Mouse (Mus musculus) bone marrow macrophage, adult 2 months (primary cell): ENCODE data around the gene Rnf4. TPM values are rescaled to one million over a fixed set of nuclear protein-coding genes. Genes with fewer than 3 reads are reported as not detected.

Experiments
- H3K27ac ChIP-seq: 2 replicates; pipeline ENCODE4 v1.5.1; 2012; ENCODE audit warnings: low read depth, low read length; ENCODE audit not compliant: insufficient read depth
- H3K4me1 ChIP-seq: 2 replicates; pipeline ENCODE4 v1.6.1; 2012; ENCODE audit warnings: low read length; ENCODE audit not compliant: control insufficient read depth, insufficient read depth
- H3K4me3 ChIP-seq: 2 replicates; pipeline ENCODE4 v1.5.1; 2012; ENCODE audit warnings: mild to moderate bottlenecking, low read length, moderate library complexity; ENCODE audit not compliant: insufficient read depth
- CTCF ChIP-seq: IDR thresholded peaks from 2 replicates; pipeline ENCODE4 v1.5.1; 2012; ENCODE audit warnings: low read depth, mild to moderate bottlenecking, low read length, moderate library complexity
- POLR2A ChIP-seq: IDR thresholded peaks from 2 replicates; pipeline ENCODE4 v1.6.1; 2012; ENCODE audit warnings: mild to moderate bottlenecking, low read depth, low read length, borderline replicate concordance
- polyA plus RNA-seq: library from polyadenylated mRNA; stranded (reverse); fragments of >200 nt; gene quantifications from 2 replicates; pipeline ENCODE4 v1.2.4, GENCODE M21; 2012; ENCODE audit not compliant: missing spikeins, insufficient read depth, insufficient read length

Rnf4 gene
- polyA plus RNA-seq, result 60.3 and 66.4 TPM in 2 replicates

DNA sequence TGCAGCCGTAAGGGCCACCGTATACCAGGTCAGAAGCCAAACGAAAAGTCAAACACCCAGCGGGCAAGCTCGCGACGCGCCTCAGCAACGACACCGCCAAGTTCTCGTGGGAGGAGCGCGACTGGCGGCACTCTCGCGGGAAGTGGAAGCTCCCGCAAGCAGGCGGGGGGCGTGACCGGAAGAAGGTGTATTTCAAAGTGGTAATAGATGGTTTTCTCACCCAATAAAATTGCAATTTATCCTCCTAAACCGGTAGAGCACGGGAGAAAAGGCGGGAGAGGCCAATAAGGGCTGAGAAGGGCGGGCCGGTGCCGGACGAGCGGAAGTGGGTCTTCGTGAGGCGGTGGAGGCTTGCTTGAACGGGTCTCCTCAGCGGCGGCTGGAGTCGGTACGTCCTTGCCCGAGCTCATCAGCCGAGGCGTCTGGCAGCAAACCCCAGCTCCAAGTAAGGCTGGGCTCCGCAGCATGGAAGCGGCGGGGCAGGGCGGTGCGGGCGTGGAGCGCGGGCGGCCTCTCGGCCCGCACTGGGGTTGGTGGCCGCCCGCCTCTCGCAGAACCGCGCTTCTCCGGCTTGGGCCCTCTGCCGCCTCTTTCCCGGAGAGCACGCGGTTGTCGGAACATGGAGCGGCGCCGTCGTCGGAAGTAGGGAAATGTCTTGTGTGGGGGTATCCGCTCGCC lies at the start of gene Rnf4:
Gene Rnf4 (plus strand): TSS at position 193 of the 678 bp plus-strand sequence.
- TF ChIP-seq CTCF (no peak), POLR2A (peak; percentile 75; the same call in 1 of the 2 replicates)
- Histone ChIP-seq H3K4me1 (peaks cover 24% of the 10 kb centered on the region), H3K27ac (peak within 1 kb of the TSS; percentile 95), H3K4me3 (peak within 1 kb of the TSS; percentile 98)

DNA sequence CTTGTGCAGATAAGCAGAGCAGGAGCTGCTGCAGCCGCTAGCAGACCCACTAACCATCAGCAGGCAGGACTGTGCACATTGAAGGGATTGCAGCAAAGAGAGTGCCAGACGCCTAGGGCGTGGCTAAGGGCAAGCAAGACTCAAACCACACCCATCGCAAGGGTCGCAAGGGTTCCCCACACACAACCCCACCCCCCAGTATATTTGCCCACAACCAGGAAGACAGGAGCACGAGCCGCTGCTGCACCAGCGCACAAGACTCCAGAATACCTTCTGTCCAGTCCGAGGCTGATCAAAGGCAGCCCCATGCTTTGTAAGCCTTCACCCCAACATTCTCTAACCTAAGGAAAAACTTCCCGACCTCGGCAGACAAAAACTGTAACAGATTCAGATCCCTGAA lies 49.6 kb upstream of the Rnf4 start:
- Histone ChIP-seq H3K4me3 (0 out of 2 replicates have a peak overlapping the region, but pooled peaks have one; percentile 24), H3K27ac (no peak overlapping the region), H3K4me1 (peaks cover 9% of the 10 kb centered on the region)
- TF ChIP-seq CTCF, result no peak
- no peak for TF ChIP-seq POLR2A

DNA sequence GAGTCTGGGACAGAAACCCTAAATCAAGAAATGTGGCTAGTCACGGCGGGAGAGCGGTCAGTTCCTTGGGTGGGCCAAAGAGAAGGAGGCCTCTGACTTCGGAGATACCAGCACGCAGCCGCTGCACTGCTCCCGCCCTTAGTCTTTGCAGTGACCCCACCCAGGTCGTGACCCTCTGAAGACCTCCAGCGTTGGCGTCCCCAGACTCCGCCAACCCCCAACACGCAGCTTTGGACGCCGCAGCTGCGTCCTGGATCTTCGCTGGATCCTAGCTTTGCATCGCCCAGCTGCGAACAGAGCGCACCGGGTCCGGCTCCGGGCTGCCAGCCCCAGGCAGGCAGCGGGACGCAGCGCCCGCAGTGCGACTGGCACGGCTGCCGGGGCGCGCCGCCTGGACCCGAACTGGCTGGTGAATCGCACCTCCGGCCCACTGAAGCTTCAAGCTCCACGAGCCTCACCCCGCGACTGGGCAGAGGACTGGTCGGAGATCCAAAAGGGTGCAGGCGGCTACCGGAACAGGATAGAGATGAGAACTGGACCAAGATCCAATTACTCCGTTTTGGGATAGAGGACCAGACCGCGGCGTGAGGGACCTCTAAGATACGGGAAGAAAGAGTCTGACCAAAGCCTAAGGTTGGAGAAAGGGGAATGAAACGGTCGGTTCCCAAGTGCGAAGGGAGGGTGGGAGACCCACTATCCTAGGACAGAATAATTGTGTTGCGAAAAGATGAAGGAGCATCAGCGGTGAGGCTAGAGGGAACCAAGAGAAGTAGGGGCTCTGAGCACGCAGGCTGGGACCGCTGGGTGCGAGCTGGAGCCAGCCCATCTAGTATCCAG lies 48.9 kb upstream of the Rnf4 start:
- H3K4me1 ChIP-seq, result peaks cover 8% of the 10 kb centered on the region
- H3K4me3 ChIP-seq, result peak overlapping the region; percentile 39
- TF ChIP-seq CTCF (no peak), POLR2A (no peak)
- H3K27ac ChIP-seq, result no peak overlapping the region

DNA sequence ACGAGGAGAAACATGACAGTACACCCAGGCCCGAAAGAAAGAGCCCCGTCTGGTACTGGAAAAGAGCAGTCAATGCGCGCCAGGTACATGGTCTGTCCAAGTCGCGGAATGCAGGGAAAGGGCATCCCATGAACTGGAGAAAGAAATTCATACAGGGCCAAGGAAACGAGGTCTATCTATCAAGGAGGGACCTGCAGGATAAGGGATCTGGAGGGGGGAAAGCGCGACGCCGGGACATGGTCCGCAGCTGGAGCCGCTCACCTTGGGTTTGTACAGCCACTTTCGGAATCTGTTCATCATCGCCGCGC lies 48.3 kb upstream of the Rnf4 start:
- peaks cover 8% of the 10 kb centered on the region for H3K4me1 ChIP-seq
- TF ChIP-seq POLR2A (no peak), CTCF (no peak)
- H3K27ac ChIP-seq, result no peak overlapping the region
- H3K4me3 ChIP-seq, result peak overlapping the region; percentile 39

DNA sequence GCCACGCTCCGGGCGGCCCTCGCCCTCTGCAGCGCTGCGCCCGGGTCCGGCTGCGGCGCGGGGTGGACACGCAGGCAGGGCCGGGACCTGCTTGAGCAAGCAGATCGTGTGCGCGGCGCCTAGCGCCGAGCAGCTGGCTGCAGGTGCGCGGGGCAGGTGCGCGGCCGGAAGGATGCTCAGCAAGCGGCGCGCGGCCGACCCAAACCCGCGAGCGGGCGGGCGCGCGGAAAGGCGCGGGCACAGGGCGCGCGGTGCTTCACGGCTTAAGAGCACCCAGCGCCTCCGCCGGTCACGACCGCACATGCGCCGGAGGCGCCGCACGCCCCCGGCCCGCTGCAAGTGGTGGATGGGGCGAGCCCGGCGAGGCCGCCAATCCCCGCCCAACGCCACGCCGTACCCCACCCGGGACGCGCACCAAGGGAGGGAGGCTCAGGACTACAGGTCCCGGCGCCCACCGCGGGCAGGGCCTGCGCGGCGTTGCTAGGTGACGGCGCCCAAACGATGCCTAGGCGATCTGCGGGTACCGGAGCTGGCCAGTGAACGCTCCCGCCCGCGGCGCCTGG lies 47.9 kb upstream of the Rnf4 start, which contains the start of the genes Zfyve28 and Cfap99:
Gene Zfyve28 (minus strand): TSS at position 296 of the 563 bp plus-strand sequence.
Gene Cfap99 (plus strand): TSS at position 447 of the 563 bp plus-strand sequence.
- peak within 1 kb of the TSS; percentile 39 for H3K4me3 ChIP-seq
- TF ChIP-seq POLR2A (no peak), CTCF (no peak)
- peaks cover 8% of the 10 kb centered on the region for H3K4me1 ChIP-seq
- H3K27ac ChIP-seq, result no peak within 1 kb of the TSS

DNA sequence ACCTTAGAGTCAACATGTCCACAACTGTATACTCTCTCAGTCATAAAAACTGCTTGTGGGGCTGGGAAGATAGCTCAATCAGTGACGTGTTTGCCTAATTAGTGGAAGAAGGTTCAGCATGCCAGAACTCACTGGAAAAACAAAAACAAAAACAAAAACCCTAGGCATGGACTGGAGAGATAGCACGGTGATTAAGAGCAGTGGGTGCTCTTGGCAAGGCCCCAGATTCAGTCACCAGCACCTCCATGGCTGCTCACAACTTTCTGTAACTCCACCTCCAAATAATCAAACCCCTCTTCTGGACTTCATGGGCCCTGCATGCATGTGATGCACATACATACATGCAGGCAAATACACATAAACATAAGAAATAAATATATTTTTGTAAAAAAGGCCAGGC lies 46.8 kb upstream of the Rnf4 start:
- H3K27ac ChIP-seq, result no peak overlapping the region
- H3K4me1 ChIP-seq, result peaks cover 6% of the 10 kb centered on the region
- H3K4me3 ChIP-seq, result no peak overlapping the region
- no peak for TF ChIP-seq POLR2A
- TF ChIP-seq CTCF, result no peak

DNA sequence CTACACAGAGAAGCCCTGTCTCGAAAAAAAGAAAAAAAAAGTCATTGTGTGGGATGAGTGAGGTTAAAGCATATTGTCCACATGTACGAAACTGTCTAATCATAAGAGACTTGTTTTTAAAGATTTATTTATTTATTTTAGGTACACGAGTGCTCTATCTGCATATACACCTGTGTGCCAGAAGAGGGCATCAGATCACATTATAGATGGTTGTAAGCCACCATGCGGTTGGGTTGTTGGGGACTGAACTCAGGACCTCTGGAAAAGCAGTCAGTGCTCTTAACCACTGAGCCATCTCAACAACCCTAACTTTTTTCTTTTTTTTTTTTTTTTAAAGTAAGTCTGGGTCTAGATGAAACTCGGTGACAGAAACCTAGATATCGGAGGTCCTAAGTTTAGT lies 42.7 kb upstream of the Rnf4 start:
- no peaks in the 10 kb centered on the region for H3K4me1 ChIP-seq
- H3K4me3 ChIP-seq, result no peak overlapping the region
- H3K27ac ChIP-seq, result no peak overlapping the region
- TF ChIP-seq POLR2A, result no peak
- no peak for TF ChIP-seq CTCF

DNA sequence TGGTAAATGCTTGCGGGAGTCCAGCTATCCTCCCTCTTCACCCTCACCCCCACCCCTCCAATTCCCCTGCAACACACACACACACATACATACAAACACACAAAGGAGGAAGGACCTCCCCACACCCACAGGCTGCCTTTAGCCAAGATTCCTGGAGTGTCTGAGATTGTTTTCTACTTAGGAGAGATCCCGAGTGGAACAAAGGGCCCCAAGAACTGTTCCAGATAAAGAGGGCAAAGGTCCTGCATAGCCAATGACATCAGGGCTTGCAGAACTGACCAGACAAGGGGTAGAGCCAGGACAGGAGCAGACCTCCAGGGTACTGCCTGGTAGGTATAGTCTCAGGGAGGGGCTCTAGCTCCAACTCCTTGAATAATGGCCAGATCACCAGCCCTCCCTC lies 41.4 kb upstream of the Rnf4 start:
- Histone ChIP-seq H3K27ac (no peak overlapping the region), H3K4me3 (no peak overlapping the region), H3K4me1 (no peaks in the 10 kb centered on the region)
- TF ChIP-seq CTCF, result no peak
- TF ChIP-seq POLR2A, result no peak

DNA sequence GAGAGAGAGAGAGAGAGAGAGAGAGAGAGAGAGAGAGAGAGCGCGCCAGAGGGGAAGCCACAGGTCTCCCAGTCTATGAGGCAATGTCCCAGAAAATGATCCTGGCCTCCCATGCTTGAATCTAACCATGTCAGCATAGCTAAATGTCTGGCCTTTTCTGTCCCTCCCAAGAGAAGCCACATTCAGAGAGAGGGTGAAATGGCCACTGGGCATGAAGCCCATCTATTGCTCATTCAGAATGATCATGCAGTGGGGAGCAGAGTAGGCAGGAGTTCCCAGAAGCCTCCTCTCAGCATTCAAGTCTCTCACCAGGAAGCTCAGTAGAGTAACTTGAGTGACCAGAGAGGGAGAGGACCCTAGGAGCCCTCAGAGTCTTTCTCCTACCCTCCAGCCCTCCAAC lies 40.9 kb upstream of the Rnf4 start:
- H3K27ac ChIP-seq, result no peak overlapping the region
- no peak overlapping the region for H3K4me3 ChIP-seq
- TF ChIP-seq CTCF (no peak), POLR2A (no peak)
- H3K4me1 ChIP-seq, result no peaks in the 10 kb centered on the region

DNA sequence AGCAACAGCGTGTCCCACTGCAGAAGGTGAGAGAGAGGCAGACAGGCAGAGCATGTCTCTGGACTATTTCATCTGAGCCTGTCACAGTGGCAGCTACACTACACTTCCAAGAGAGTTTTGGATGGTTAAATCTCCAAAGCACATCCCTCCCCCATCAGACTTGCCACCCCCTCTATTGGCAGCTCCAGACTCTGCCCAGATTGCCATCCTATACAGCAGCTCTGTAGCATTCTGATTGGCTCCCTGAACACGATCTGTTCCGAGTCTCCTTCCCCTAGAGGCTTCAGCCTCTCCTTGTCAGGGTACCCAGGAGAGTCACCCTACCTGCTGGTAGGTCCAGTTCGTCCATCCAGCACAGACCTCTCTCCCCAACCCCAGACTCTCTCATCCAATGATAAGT lies 38.0 kb upstream of the Rnf4 start:
- Histone ChIP-seq H3K4me3 (no peak overlapping the region), H3K27ac (no peak overlapping the region), H3K4me1 (no peaks in the 10 kb centered on the region)
- TF ChIP-seq CTCF (no peak), POLR2A (no peak)

DNA sequence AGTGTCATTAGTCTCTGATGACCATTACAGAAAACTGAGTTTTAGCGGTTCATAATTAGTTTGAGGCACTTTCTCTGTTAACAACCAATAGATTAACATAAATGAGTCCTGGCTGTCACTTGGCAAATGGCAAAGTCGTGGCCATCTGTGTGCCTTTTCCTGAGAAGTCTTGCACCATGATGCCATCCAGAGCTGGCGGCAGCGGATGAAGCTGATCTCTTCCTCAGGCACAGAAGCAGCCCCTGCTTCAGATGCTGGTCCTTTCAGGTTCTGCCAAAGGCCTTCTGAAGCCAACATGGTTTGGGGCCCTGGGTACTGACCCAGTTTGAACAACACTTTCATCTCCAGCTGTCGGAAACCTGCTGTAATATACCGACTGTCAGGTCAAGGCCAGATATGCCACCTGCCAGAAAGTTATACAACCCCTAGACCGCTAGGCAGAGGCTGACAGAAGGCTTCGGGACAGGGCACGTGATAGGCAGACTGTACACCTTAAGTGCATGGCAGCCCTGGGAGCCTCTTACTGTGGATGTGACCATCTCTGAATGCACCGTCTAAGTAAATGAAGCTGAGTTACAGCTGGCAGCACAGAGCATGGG lies 37.1 kb upstream of the Rnf4 start:
- Histone ChIP-seq H3K4me1 (no peaks in the 10 kb centered on the region), H3K27ac (no peak overlapping the region), H3K4me3 (no peak overlapping the region)
- TF ChIP-seq POLR2A (no peak), CTCF (no peak)
